ENCODE assay signal across 19 mouse cellular contexts in the genomic region with DNA sequence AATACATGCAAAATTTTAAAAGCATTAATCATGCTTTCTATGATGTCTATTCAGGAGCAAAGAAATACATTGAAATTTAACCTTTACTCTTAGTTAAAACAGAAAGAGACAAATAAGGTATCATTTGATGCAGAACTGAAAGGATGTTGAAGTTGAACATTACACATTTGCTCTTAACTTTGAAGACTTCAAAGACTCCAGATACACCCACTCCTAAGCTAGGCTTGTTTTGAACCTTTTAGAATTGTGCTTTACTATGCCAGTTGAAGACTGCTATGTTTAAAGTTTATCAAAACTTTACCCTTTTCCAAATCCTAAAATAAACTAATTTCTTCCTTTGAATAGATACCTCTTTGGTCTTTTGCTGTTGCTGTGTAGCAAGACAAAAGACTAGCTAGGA. TPM values are rescaled to one million over a fixed set of nuclear protein-coding genes. Genes with fewer than 3 reads are reported as not detected.
"Had no signal": no experiment of that assay in that cellular context is flagged by ENCODE, and none has a peak within 500 bp of the region (broad histone marks: within the 10 kb centered on the region; RNA-seq: fewer than 3 reads in every experiment).

No protein-coding gene starts in this region.

- DNase-seq: liver, postnatal 0 days; lung, adult 2 months; lung, postnatal 14 days; lung, postnatal 36 days; retina, postnatal 1 day; right cerebral cortex, adult 18-20 months; right cerebral cortex, postnatal 25 days; right cerebral cortex, postnatal 4 days; spleen, adult 18-20 months; thymus, adult 18-20 months; thymus, postnatal 14 days had no signal

- ATAC-seq: liver, postnatal 0 days; lung, postnatal 0 days; midbrain, embryonic 13.5 days; midbrain, embryonic 15.5 days had no signal

RNA-seq across cellular contexts. Expression of gene Ms4a4c, which starts 33.4 kb away (rescaled TPM):
- total RNA-seq: midbrain, postnatal 0 days had no signal
- polyA plus RNA-seq: midbrain, embryonic 13.5 days; midbrain, postnatal 0 days had no signal

RNA-seq across cellular contexts. Expression of gene Ms4a7, which starts 35.2 kb away (rescaled TPM):
- total RNA-seq: megakaryocyte progenitor cell, adult 5-6 weeks had no signal

RNA-seq across cellular contexts. Expression of gene Ms4a14, which starts 56.9 kb away (rescaled TPM):
- total RNA-seq: megakaryocyte progenitor cell, adult 5-6 weeks had no signal
- polyA plus RNA-seq: midbrain, embryonic 11.5 days; midbrain, embryonic 13.5 days; neural tube, embryonic 11.5 days; stomach, embryonic 14.5 days had no signal
